In the genomic region with DNA sequence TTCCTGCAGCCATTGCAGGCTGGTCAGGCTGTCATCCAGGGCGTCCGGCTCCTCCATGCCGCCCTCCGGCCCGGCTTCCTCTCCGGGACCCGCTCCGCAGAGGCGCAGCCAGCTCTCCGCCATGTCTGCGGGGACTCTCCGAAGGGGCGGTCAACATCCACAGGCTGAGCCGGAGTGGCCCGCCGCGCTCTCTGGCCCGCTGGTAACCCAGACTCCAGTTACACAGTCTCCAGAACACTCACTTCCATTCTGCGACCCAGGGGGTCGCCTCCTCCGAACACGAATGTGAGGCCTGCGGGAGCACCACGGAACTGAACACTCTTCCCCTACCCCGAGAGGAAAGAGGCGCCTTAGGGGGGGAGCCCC, we compare ENCODE assay signal across 10 mouse cellular contexts. TPM values are rescaled to one million over a fixed set of nuclear protein-coding genes. Genes with fewer than 3 reads are reported as not detected.
DNase-seq lines count a peak whose midpoint lies in the region; ATAC-seq lines count a peak whose summit lies in the region.
"Had no signal": no experiment of that assay in that cellular context is flagged by ENCODE, and none has a peak within 500 bp of the region (broad histone marks: within the 10 kb centered on the region; RNA-seq: fewer than 3 reads in every experiment).

No protein-coding gene starts in this region.

- peak overlapping the region; percentile 59 for H3K4me3 ChIP-seq in heart, embryonic 11.5 days (ENCODE audit: low read depth, low read length)
- H3K4me3 ChIP-seq in hindbrain, embryonic 16.5 days (ENCODE audit: low read length): peak overlapping the region; percentile 58
- H3K4me3 ChIP-seq in midbrain, embryonic 14.5 days (replicated peaks; ENCODE audit: low read depth, low read length): peak overlapping the region; percentile 44

- intact Hi-C loops in heart, postnatal 10 days (cut with DNase I): no loop called here

- peak overlapping the region; percentile 87 for H3K4me2 ChIP-seq in heart, embryonic 11.5 days
- H3K4me2 ChIP-seq in hindbrain, embryonic 16.5 days (ENCODE audit: low read length): peak overlapping the region; percentile 100
- peak overlapping the region; percentile 96 for H3K4me2 ChIP-seq in midbrain, embryonic 14.5 days (ENCODE audit: low read length)

- no peak overlapping the region for H3K27ac ChIP-seq in heart, embryonic 11.5 days (ENCODE audit: low read depth, low read length)
- peak overlapping the region; percentile 46 for H3K27ac ChIP-seq in hindbrain, embryonic 16.5 days (ENCODE audit: low read depth, low read length)
- H3K27ac ChIP-seq in midbrain, embryonic 14.5 days (replicated peaks; ENCODE audit: low read depth, low read length): no peak overlapping the region
- H3K27ac ChIP-seq: left cerebral cortex, adult 2 months had no signal

- 0 out of 2 replicates have a peak overlapping the region, but pooled peaks have one; percentile 16 for H3K9ac ChIP-seq in heart, embryonic 11.5 days (ENCODE audit: low read depth, low read length)
- peak overlapping the region; percentile 56 for H3K9ac ChIP-seq in hindbrain, embryonic 16.5 days (ENCODE audit: low read depth, low read length)
- peak overlapping the region; percentile 34; the same call in 1 of the 2 replicates for H3K9ac ChIP-seq in midbrain, embryonic 14.5 days (replicated peaks; ENCODE audit: low read length)

- DNase-seq in heart, postnatal 10 days: no peak
- DNase-seq in ZHBTc4 (ENCODE audit: low read depth, low spot score): peak; percentile 36
- no peak for DNase-seq in midbrain, embryonic 14.5 days
- no peak for DNase-seq in cerebellum, adult 11 months
- no peak for DNase-seq in cerebellum, adult 9-11 months
- no peak for DNase-seq in embryo, embryonic 10.5 days (ENCODE audit: low spot score)

- H3K36me3 ChIP-seq in heart, embryonic 11.5 days (ENCODE audit: control insufficient read depth, insufficient read depth, low read length): no peaks in the 10 kb centered on the region
- H3K36me3 ChIP-seq in hindbrain, embryonic 16.5 days (ENCODE audit: control insufficient read depth, insufficient read depth, low read length): no peaks in the 10 kb centered on the region
- peaks cover 12% of the 10 kb centered on the region for H3K36me3 ChIP-seq in midbrain, embryonic 14.5 days (ENCODE audit: control insufficient read depth, insufficient read depth, low read length)

- 5% methylated on average over 26 of the region's 26 CpGs for WGBS in heart, embryonic 11.5 days (ENCODE audit: insufficient replicate concordance)
- WGBS in hindbrain, embryonic 16.5 days: 3% methylated on average over 23 of the region's 26 CpGs
- 5% methylated on average over 26 of the region's 26 CpGs for WGBS in midbrain, embryonic 14.5 days

- H3K4me1 ChIP-seq in heart, embryonic 11.5 days (ENCODE audit: control insufficient read depth, insufficient read depth, low read length): peaks cover 23% of the 10 kb centered on the region
- H3K4me1 ChIP-seq in hindbrain, embryonic 16.5 days (ENCODE audit: control insufficient read depth, insufficient read depth, low read depth, low read length): peaks cover 49% of the 10 kb centered on the region
- peaks cover 58% of the 10 kb centered on the region for H3K4me1 ChIP-seq in midbrain, embryonic 14.5 days (ENCODE audit: control insufficient read depth, insufficient read depth, low read length)

- no peak for ATAC-seq in heart, embryonic 11.5 days (replicated peaks; ENCODE audit: insufficient number of reproducible peaks, low FRiP score, low TSS enrichment)
- ATAC-seq in hindbrain, embryonic 16.5 days: no peak
- no peak for ATAC-seq in midbrain, embryonic 14.5 days (ENCODE audit: low FRiP score, low TSS enrichment)

- H3K9me3 ChIP-seq in heart, embryonic 11.5 days (replicated peaks; ENCODE audit: control insufficient read depth, low read length): no peaks in the 10 kb centered on the region
- no peaks in the 10 kb centered on the region for H3K9me3 ChIP-seq in hindbrain, embryonic 16.5 days (ENCODE audit: control insufficient read depth, low read length)
- no peaks in the 10 kb centered on the region for H3K9me3 ChIP-seq in midbrain, embryonic 14.5 days (ENCODE audit: control insufficient read depth, low read length)

- peaks cover 51% of the 10 kb centered on the region for H3K27me3 ChIP-seq in heart, embryonic 11.5 days (ENCODE audit: control insufficient read depth, insufficient read depth, low read length)
- peaks cover 14% of the 10 kb centered on the region for H3K27me3 ChIP-seq in hindbrain, embryonic 16.5 days (replicated peaks; ENCODE audit: control insufficient read depth, insufficient read depth, low read length)
- H3K27me3 ChIP-seq in midbrain, embryonic 14.5 days (ENCODE audit: control insufficient read depth, insufficient read depth, low read length): peaks cover 15% of the 10 kb centered on the region

RNA-seq across cellular contexts. Expression of a gene that starts 0.8 kb away (rescaled TPM):
- 0.07 TPM in 1 of 2 replicates, not detected in the other for polyA plus RNA-seq in heart, embryonic 11.5 days (2014; fragmentation: Nextera tagmentation; extraction: Ambion mirVana)
- not detected for total RNA-seq in heart, postnatal 10 days (2021)
- 13.2 and 16.2 TPM in 2 replicates for polyA plus RNA-seq in hindbrain, embryonic 16.5 days (2015; fragmentation: Nextera tagmentation; extraction: Ambion mirVana)
- polyA plus RNA-seq in midbrain, embryonic 14.5 days (2014; fragmentation: Nextera tagmentation; extraction: Ambion mirVana): 9.2 TPM in 2 replicates

RNA-seq across cellular contexts. Expression of a gene that starts 27.4 kb away (rescaled TPM):
- 42.5 and 46.6 TPM in 2 replicates for polyA plus RNA-seq in heart, embryonic 11.5 days (2014; fragmentation: Nextera tagmentation; extraction: Ambion mirVana)
- total RNA-seq in heart, postnatal 10 days (2021): 10 to 100 TPM; 61.0 to 65.9 TPM
- polyA plus RNA-seq in hindbrain, embryonic 16.5 days (2015; fragmentation: Nextera tagmentation; extraction: Ambion mirVana): 122 and 127 TPM in 2 replicates
- 122 and 125 TPM in 2 replicates for polyA plus RNA-seq in midbrain, embryonic 14.5 days (2014; fragmentation: Nextera tagmentation; extraction: Ambion mirVana)

RNA-seq across cellular contexts. Expression of a gene that starts 53.7 kb away (rescaled TPM):
- 0.16 TPM in 1 of 2 replicates, not detected in the other for polyA plus RNA-seq in heart, embryonic 11.5 days (2014; fragmentation: Nextera tagmentation; extraction: Ambion mirVana)
- not detected for total RNA-seq in heart, postnatal 10 days (2021)
- 0.25 and 1.1 TPM in 2 replicates for polyA plus RNA-seq in hindbrain, embryonic 16.5 days (2015; fragmentation: Nextera tagmentation; extraction: Ambion mirVana)
- 0.30 and 0.55 TPM in 2 replicates for polyA plus RNA-seq in midbrain, embryonic 14.5 days (2014; fragmentation: Nextera tagmentation; extraction: Ambion mirVana)
- total RNA-seq: left cerebral cortex, adult 2 months had no signal
- polyA plus RNA-seq: frontal cortex, adult 2 months had no signal
